Mouse (Mus musculus) adrenal gland, adult 18-20 months (tissue): ENCODE measurements around the gene Tnpo3. TPM values are rescaled to one million over a fixed set of nuclear protein-coding genes. Genes with fewer than 3 reads are reported as not detected.

Source experiments
- DNase-seq, 2 experiments: peaks; one replicate each; pipeline ENCODE4 v3.0.0; 2021 to 2022; ENCODE audit warnings: low spot score in 2 of 2
- total RNA-seq, 2 experiments: library from RNA; stranded (reverse); gene quantifications; 1 replicate in 1 of 2; 2 replicates in 1 of 2; pipeline ENCODE4 v1.2.3; 2021

The Tnpo3 gene
- total RNA-seq, 2 experiments from 2014 or later: 59.3 to 60.6 TPM

- DNase-seq: peak; percentile 30 to 40
Measured at GRCm38 (mm10) chr6:29494101-29494500, 115.6 kb downstream of the Tnpo3 start.

Other genes starting within 250 kb of the Tnpo3 start
- not detected for gene Opn1sw, start 221.4 kb downstream of the Tnpo3 start, total RNA-seq
- 1 to 10 TPM; 4.7 to 5.5 TPM for gene Ccdc136, start 213.6 kb downstream of the Tnpo3 start, total RNA-seq
- gene Flnc, start 176.6 kb downstream of the Tnpo3 start, total RNA-seq: 1 to 10 TPM; 2.6 to 4.6 TPM
- gene Atp6v1f, start 142.2 kb downstream of the Tnpo3 start, total RNA-seq: 100 to 1,000 TPM; 231 to 238 TPM
- under 1 TPM in 1 of 2 experiments, not detected in 1; 0.93 TPM for gene Atp6v1fnb, start 138.4 kb downstream of the Tnpo3 start, total RNA-seq
- 1 to 10 TPM; 2.4 to 7.9 TPM for gene Kcp, start 101.9 kb downstream of the Tnpo3 start, total RNA-seq
- 1 to 10 TPM; 7.3 to 8.6 TPM for gene Irf5, start 83.3 kb downstream of the Tnpo3 start, total RNA-seq
- 1 to 10 TPM; 2.5 to 4.0 TPM for gene Tspan33, start 84.3 kb upstream of the Tnpo3 start, total RNA-seq
- 10 to 100 TPM; 30.8 to 47.8 TPM for gene Smo, start 125.6 kb upstream of the Tnpo3 start, total RNA-seq
- 100 to 1,000 TPM; 124 to 260 TPM for gene Ahcyl2, start 158.1 kb upstream of the Tnpo3 start, total RNA-seq